Mouse (Mus musculus) embryonic facial prominence, embryonic 14.5 days (tissue): ENCODE measurements at regions not wholly inside any gene's neighbourhood (a gene's known extent, or its start where the extent isn't known, plus 50 kb on each side); places are given as distances from the start of the nearest gene placed in this dataset.

ENCODE experiments used
- ATAC-seq: fragments of 200-750 bp; cut with Nextera tagmentation; 2 replicates; pipeline ENCODE4 v1.8.0; 2017; ENCODE audit warnings: low read depth, moderate number of reproducible peaks, moderate TSS enrichment
- DNase-seq: peaks from one replicate; pipeline ENCODE4 v3.0.0-alpha.2; 2015; ENCODE audit warnings: low spot score
- H3K27ac ChIP-seq: fragments of 300-500 bp; sonication (generic); replicated peaks from 2 replicates; pipeline ENCODE4 v1.5.1; 2014; ENCODE audit warnings: low read depth, mild to moderate bottlenecking, low read length, moderate library complexity
- H3K27me3 ChIP-seq: fragments of 300-500 bp; sonication (generic); replicated peaks from 2 replicates; pipeline ENCODE4 v1.6.1; 2014; ENCODE audit warnings: low read length; ENCODE audit not compliant: control insufficient read depth, insufficient read depth
- H3K36me3 ChIP-seq: fragments of 300-500 bp; sonication (generic); 2 replicates; pipeline ENCODE4 v1.6.1; 2014; ENCODE audit warnings: low read length, mixed read lengths; ENCODE audit not compliant: control insufficient read depth, insufficient read depth
- H3K4me1 ChIP-seq: fragments of 300-500 bp; sonication (generic); 2 replicates; pipeline ENCODE4 v1.6.1; 2014; ENCODE audit warnings: antibody characterized with exemption, low read length; ENCODE audit not compliant: control insufficient read depth, insufficient read depth
- H3K4me2 ChIP-seq: fragments of 300-500 bp; sonication (generic); 2 replicates; pipeline ENCODE4 v1.6.1; 2014; ENCODE audit warnings: low read depth, mild to moderate bottlenecking, low read length, moderate library complexity, mixed read lengths
- H3K4me3 ChIP-seq: fragments of 300-500 bp; sonication (generic); 2 replicates; pipeline ENCODE4 v1.5.1; 2014; ENCODE audit warnings: low read depth, mild to moderate bottlenecking, low read length
- H3K9ac ChIP-seq: fragments of 300-500 bp; sonication (generic); 2 replicates; pipeline ENCODE4 v1.6.1; 2014; ENCODE audit warnings: low read depth, mild to moderate bottlenecking, low read length, moderate library complexity, mixed read lengths
- H3K9me3 ChIP-seq: fragments of 300-500 bp; sonication (generic); 2 replicates; pipeline ENCODE4 v1.6.1; 2016; ENCODE audit warnings: low read length; ENCODE audit not compliant: control insufficient read depth
- WGBS: fragments of 180-500 bp; shearing (Covaris S2); extraction: QIAGEN DNeasy Blood & Tissue Kit; methylation state at CpG from one replicate; pipeline ENCODE4 v1.1.7; 2014; 5-methylcytosine and 5-hydroxymethylcytosine counted together

DNA sequence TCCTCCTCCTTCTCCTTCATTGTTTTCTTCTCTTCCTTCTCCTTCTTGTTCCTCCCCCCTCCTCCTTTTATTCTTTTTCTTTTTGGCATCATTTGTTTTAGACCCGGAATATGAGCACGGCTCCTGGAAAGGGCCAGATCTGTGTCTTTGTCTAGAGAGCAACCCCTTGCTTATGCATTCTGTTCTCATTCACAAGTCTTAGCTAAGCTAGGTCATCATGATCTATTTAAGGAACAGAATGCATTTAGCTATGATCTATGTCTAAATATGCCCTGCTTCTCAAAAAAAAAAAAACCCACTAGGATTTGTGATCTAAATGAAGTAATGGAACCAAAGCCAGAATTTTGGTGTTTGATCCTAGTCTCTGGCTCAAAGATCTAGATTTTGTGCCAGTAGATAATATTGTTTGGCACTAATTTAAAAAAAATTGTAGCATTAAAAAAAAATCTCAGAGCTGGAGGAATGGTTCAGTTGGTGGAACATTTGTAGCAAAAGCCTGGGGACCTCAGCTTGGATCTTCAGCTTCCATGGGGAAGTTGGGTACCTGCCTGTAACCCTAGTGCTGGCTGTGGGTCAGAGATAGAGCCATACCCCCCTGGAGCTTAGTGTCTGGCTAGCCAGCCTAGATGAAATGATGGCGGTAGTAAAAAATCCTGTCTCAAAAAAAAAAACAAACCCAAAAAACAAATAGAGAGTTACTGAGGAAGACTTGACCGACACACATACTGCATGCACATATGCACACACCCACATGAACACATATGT lies 100.5 kb upstream of the Got2 start:
- H3K27me3 ChIP-seq, result no peaks in the 10 kb centered on the region
- WGBS, result 87% methylated on average over 4 of the region's 4 CpGs
- no peak overlapping the region for H3K4me3 ChIP-seq
- no peaks in the 10 kb centered on the region for H3K36me3 ChIP-seq
- H3K9ac ChIP-seq, result no peak overlapping the region
- H3K9me3 ChIP-seq, result no peaks in the 10 kb centered on the region
- ATAC-seq (no peak), DNase-seq (no peak)
- no peak overlapping the region for H3K4me2 ChIP-seq
- no peak overlapping the region for H3K27ac ChIP-seq
- H3K4me1 ChIP-seq, result no peaks in the 10 kb centered on the region

DNA sequence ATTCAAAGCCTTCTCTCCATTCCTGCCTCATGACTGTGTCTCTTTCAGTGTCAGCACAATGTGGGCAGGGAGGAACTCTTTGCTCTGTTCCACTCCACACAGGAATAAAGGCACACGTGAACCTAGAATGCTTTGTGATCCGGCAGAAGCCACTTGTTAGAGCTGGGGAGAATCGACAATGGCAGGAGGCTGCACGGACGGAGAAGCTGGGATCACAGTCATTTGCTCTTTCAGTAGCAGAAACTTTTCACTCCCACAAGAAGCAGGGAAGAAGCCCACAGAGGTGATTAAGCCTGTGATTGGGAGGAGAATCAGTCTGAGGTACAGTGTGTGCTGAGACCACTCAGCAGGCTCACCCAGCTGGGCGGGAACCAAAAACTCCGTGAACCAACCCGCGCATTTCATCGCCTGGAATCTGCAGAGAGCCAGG lies 98.7 kb upstream of the Got2 start:
- Histone ChIP-seq H3K4me2 (peak overlapping the region; percentile 38), H3K27ac (no peak overlapping the region), H3K9ac (no peak overlapping the region), H3K36me3 (no peaks in the 10 kb centered on the region), H3K27me3 (no peaks in the 10 kb centered on the region), H3K9me3 (no peaks in the 10 kb centered on the region), H3K4me1 (no peaks in the 10 kb centered on the region), H3K4me3 (peak overlapping the region; percentile 13; the same call in 1 of the 2 replicates)
- ATAC-seq (no peak), DNase-seq (peak; percentile 9)
- WGBS, result 22% methylated on average over 10 of the region's 10 CpGs

DNA sequence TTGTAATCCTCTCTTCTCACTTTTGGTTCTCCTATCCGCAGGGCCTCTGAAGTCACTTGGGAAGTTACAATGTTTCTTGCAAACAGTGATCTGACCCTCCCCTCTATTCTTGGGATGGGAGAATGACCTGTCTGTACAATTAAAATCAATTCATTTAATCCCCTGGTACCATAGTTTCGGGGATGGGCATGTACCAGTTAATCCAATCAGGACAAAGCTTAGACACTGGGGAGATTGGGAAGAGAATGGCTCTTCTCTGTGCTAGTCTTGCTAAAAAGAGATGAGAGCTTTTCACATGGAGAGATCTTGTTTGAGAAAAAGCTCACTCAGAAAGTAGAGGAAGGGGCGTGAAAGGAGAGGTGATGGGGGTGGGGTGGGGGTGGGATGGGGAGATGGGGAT lies 98.1 kb upstream of the Got2 start:
- ATAC-seq, result no peak
- no peak overlapping the region for H3K9ac ChIP-seq
- no peaks in the 10 kb centered on the region for H3K27me3 ChIP-seq
- no peaks in the 10 kb centered on the region for H3K9me3 ChIP-seq
- no peaks in the 10 kb centered on the region for H3K36me3 ChIP-seq
- H3K4me1 ChIP-seq, result no peaks in the 10 kb centered on the region
- H3K27ac ChIP-seq, result no peak overlapping the region
- 68% methylated on average over 3 of the region's 3 CpGs for WGBS
- no peak overlapping the region for H3K4me3 ChIP-seq
- no peak for DNase-seq
- no peak overlapping the region for H3K4me2 ChIP-seq

DNA sequence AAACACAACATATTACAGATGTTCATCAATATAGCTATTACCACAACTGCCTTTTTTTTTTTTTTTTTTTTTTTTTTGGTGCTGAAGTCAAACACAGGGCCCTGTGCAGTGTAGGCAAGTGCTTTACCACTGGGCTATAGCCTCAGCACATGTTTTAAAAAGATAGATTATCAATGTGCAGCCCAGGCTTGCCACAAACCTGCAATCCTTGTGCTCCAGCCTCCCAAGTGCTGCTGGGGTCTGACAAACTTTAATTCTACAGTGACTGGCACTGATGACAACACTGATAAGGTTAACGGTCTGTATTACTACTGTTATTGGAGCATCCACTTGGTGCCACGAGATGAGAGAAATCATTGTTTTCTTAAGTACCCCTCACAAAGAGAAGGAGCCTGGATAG lies 95.3 kb upstream of the Got2 start:
- Histone ChIP-seq H3K4me1 (no peaks in the 10 kb centered on the region), H3K9me3 (no peaks in the 10 kb centered on the region), H3K36me3 (no peaks in the 10 kb centered on the region), H3K27ac (no peak overlapping the region), H3K4me2 (no peak overlapping the region), H3K27me3 (no peaks in the 10 kb centered on the region), H3K9ac (no peak overlapping the region), H3K4me3 (no peak overlapping the region)
- 47% methylated on average over 2 of the region's 2 CpGs for WGBS
- no peak for ATAC-seq
- no peak for DNase-seq

DNA sequence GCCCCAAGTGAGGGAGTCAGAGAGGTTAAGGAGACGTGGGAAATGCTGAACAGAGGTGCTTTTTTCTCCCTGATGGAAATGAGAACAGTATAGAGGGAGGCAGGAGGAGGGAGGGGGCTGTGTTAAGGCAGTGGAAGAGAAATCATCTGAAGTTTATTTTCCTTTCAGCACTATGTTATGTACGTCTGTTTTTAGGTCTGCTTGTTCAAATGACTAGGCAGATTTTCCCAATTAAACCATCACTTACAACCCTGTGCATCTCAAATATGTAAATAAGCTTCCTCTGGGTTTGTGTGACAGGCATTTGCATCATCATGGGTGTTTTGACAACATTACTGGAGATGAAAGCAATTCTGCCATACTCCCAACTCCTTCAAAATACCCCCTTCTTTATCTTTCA lies 92.1 kb upstream of the Got2 start:
- Histone ChIP-seq H3K4me1 (no peaks in the 10 kb centered on the region), H3K9me3 (no peaks in the 10 kb centered on the region), H3K36me3 (no peaks in the 10 kb centered on the region), H3K4me2 (no peak overlapping the region), H3K4me3 (no peak overlapping the region), H3K27me3 (no peaks in the 10 kb centered on the region), H3K27ac (no peak overlapping the region), H3K9ac (no peak overlapping the region)
- ATAC-seq (no peak), DNase-seq (no peak)
- 14% methylated on average over 2 of the region's 2 CpGs for WGBS

DNA sequence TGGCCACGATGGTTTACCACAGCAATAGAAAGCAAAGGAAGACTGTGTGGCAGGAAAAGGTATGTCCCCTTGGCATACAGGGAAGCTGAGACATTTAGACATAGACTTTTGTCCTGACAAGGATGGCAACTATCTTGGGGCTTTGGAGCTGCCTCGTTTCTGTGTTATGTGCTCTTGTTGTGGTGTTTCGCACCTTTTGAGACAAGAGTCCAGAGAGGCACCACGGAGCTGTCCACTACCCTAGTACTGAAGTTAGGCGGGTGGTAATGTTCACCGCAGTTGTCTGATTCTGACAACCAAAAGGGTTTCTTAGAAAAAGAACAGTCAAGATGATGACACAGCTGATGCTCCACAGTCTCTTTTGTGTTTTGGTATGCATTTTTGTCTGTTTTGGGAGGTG lies 90.9 kb upstream of the Got2 start:
- no peaks in the 10 kb centered on the region for H3K36me3 ChIP-seq
- DNase-seq, result peak; percentile 27
- no peaks in the 10 kb centered on the region for H3K27me3 ChIP-seq
- H3K27ac ChIP-seq, result no peak overlapping the region
- no peak overlapping the region for H3K4me2 ChIP-seq
- H3K4me1 ChIP-seq, result 0 out of 2 replicates have a peak, but pooled peaks cover under 1% of the 10 kb centered on the region
- H3K9me3 ChIP-seq, result no peaks in the 10 kb centered on the region
- H3K9ac ChIP-seq, result no peak overlapping the region
- H3K4me3 ChIP-seq, result no peak overlapping the region
- WGBS, result 48% methylated on average over 6 of the region's 6 CpGs
- ATAC-seq, result no peak

DNA sequence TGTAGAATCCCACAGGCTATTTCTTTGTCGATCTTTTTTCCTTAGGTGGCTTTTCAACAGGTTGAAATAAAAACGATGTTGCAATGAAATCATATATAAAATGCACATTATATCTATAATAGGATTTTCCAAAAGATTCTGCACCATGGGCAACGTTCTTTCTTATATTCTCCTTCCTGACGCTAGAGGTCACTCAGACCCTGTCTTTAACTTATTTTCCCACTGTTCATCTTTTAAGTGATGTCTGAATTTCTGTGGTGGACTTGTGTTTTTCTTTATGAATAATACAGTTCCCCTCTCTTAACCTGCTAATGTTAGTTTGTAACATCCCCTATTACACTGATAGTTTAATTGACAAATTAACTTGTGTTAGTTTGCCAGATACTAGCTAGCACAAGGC lies 86.5 kb upstream of the Got2 start:
- H3K4me1 ChIP-seq, result 0 out of 2 replicates have a peak, but pooled peaks cover 5% of the 10 kb centered on the region
- no peaks in the 10 kb centered on the region for H3K36me3 ChIP-seq
- 12% methylated on average over 4 of the region's 4 CpGs for WGBS
- DNase-seq (peak; percentile 20), ATAC-seq (no peak)
- no peak overlapping the region for H3K27ac ChIP-seq
- H3K4me2 ChIP-seq, result no peak overlapping the region
- H3K4me3 ChIP-seq, result no peak overlapping the region
- no peaks in the 10 kb centered on the region for H3K9me3 ChIP-seq
- no peak overlapping the region for H3K9ac ChIP-seq
- no peaks in the 10 kb centered on the region for H3K27me3 ChIP-seq

DNA sequence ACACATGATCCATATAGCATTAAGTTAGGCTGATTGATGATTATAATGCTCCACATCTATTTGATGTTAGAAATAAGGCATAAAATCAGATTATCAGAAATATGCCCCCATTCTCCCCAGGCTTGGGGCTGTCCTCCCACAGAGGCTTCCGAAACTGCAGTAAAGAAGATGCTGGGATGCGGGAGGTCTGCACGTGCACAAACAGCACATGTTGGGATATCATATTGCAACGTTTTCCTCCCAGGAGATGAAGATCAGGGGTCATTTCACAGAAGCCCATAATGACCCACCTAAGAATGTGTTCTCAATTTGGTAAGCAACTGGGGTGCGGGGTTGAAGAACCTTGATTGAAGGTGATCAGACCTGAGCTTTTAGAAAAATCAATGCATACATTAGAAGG lies 85.9 kb upstream of the Got2 start:
- 16% methylated on average over 5 of the region's 5 CpGs for WGBS
- DNase-seq, result no peak
- Histone ChIP-seq H3K27me3 (no peaks in the 10 kb centered on the region), H3K4me2 (peak overlapping the region; percentile 25; the same call in 1 of the 2 replicates), H3K27ac (no peak overlapping the region), H3K36me3 (no peaks in the 10 kb centered on the region), H3K9ac (no peak overlapping the region), H3K9me3 (no peaks in the 10 kb centered on the region), H3K4me3 (no peak overlapping the region), H3K4me1 (0 out of 2 replicates have a peak, but pooled peaks cover 5% of the 10 kb centered on the region)
- no peak for ATAC-seq

DNA sequence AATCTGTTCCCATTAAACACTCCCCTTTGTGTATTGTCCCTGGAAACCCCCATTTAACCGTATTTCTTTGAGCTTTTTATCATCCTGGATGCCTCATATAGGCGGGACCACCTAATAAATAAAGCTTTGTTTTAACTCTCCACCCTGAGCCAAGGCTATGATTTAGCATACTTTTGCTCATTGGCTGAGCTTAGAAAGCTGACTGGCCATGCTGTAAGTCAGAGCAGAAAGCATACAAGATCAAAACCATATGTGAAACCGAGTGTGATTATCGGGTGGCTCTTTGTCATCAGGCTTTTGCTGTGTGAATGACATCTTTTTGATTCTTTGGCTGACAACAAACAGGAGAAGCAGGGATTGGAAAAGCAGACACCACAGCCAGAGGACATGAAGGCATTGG lies 85.2 kb upstream of the Got2 start:
- Histone ChIP-seq H3K4me2 (peak overlapping the region; percentile 25), H3K36me3 (no peaks in the 10 kb centered on the region), H3K9me3 (no peaks in the 10 kb centered on the region), H3K9ac (no peak overlapping the region), H3K4me3 (no peak overlapping the region), H3K27me3 (no peaks in the 10 kb centered on the region), H3K4me1 (0 out of 2 replicates have a peak, but pooled peaks cover 5% of the 10 kb centered on the region), H3K27ac (no peak overlapping the region)
- DNase-seq (peak; percentile 70), ATAC-seq (no peak)
- WGBS, result 17% methylated on average over 4 of the region's 4 CpGs
